Mouse (Mus musculus): ENCODE measurements around the gene Abcc1.

Gene Abcc1

DNA sequence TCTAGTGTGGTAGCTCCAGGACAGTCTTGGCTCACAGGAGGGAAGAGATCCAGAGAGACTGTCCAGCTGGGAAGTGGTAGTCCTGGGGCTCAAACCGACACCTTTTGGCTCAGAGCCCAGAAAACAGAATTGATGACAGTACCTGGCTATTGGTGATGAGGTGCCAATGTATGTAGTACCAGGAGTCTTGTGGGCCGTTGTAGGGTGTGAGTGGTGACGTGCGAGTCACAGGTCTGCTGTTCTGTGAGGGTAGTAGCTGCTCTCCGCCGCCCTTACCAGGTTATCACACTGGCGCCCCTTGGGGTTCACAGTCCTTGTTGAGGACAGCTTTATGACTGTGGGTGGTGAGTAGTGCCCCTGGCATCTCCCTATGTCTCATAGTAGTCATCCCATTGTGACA lies 77.2 kb downstream of the Abcc1 start:
- no peak for DNase-seq (ENCODE audit: low read depth in 1 of 2, low spot score in 2 of 2)

DNA sequence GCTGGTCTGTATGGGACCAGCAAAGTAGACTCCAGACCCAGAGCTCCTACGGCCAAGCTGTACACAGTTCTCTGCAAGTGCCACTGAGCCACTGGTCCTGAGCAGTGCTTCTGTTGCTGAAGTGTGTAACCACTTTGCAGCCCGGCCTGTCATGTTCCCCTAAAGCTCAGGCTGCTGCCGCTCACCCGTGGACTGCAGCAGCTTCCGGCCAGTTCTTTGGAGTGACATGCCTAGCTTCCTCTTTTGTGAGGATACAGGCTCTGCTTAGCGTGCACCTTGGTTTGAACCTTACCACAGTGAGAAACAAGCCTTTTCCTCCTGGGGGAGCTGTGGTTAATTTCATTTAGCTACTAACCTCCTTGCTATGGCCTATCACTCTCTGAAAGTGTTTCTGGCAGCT lies 77.7 kb downstream of the Abcc1 start:
- no peak for DNase-seq (ENCODE audit: low read depth in 1 of 2, low spot score in 2 of 2)

DNA sequence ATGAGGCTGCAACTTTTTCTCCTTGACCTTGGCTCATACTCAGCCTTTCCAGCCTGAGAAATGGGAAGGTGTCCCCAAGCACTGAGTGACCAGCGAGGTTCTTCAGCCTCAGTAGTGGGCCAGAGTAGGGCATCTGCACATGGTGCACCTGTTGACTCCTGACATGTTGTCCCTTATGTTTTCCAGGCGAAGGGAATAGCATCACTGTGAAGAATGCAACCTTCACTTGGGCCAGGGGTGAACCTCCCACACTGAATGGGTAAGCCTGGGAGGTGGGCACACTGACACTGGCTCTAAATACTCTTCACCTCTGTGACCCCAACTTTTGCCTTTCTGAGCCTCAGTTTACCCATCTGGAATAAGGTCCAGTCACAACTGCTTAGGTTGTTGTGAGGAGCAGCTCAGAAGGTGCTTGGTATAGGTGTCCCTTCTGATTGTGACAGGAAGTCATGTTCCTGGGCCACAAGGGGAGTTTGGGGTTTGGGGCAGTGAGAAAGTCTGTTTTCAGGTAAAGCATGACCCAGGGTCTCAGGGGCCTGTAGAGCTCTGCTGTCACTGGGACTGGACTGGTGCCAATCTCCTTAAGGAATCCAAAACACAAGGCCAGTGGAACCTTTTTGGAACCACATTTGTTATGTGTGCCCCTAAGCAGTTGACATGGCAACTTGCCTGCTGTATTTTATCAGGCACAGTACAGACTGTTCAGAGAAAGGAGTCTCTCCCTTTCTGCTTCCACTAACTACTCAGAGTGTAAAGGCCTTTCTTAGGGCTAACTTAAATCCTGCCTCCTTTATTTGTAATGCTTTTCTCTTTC lies 78.7 kb downstream of the Abcc1 start:
- no peak for DNase-seq (ENCODE audit: low read depth in 1 of 2, low spot score in 2 of 2)

DNA sequence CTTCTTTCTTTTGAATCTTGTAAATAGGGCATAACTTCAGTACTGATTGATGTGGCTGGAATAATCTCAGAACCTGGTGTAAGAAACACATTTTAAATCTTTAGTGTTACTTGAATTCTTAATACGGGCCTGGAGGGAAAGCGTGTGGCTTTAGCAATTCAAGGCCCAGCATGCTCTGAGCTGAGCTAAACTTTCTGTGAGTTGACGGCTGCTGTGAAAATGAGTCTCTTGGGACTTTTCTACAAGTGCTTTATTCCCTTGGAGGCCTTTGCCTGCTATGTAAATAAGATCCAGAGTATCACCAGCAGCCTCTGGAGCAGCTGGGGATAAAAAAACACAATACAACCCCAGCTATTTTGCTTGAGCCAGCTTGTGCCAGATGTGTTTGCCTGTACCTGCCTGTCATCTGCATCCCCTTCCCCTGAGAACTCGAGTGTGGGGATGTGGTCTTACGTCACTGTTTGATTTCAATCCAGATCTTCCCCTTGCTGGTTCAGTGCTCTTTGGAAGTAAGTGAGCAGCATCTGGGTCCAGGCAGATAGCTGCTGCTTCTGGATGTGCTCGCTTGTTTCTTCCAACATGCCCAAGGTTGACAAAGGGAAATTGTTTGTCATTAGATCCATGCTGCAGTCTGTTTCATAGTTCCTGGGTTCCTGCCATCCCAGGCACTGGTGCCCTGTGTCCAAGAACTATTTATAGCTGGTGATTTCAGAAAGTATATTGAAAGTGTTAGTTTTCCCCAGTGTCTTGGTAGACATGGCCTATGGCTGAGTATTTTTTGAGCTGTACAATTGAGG lies 82.9 kb downstream of the Abcc1 start:
- DNase-seq (ENCODE audit: low read depth in 1 of 2, low spot score in 2 of 2) = no peak

DNA sequence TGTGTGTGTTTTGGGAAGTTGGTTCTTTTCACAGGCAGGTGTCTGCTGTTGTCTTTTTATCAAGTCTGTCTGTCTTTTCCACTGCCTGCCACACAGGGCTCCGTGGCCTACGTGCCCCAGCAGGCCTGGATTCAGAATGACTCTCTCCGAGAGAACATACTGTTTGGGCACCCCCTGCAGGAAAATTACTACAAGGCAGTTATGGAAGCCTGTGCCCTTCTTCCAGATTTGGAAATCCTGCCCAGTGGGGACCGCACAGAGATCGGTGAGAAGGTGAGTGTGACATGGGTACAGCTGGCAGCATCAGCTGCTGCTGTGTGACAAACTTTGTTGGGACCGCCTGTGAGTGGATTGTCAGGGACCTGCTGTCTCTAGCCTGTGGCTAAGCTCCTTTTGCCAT lies 83.8 kb downstream of the Abcc1 start:
- DNase-seq (ENCODE audit: low read depth in 1 of 2, low spot score in 2 of 2) = no peak

DNA sequence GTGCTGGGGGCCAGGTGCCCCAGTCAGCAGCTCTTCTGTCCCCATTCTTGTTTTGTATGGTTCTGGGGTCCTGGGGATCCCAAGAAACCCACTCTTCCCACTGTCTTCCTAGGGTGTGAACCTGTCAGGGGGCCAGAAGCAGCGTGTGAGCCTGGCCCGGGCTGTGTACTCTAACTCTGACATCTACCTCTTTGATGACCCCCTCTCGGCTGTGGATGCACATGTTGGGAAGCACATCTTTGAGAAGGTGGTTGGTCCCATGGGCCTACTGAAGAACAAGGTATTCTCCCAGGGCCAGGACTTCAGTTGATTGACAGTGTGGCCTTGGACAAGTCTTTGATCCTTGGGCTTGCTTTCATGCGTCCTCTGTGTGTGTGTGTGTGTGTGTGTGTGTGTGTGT lies 86.0 kb downstream of the Abcc1 start:
- no peak for DNase-seq (ENCODE audit: low read depth in 1 of 2, low spot score in 2 of 2)

DNA sequence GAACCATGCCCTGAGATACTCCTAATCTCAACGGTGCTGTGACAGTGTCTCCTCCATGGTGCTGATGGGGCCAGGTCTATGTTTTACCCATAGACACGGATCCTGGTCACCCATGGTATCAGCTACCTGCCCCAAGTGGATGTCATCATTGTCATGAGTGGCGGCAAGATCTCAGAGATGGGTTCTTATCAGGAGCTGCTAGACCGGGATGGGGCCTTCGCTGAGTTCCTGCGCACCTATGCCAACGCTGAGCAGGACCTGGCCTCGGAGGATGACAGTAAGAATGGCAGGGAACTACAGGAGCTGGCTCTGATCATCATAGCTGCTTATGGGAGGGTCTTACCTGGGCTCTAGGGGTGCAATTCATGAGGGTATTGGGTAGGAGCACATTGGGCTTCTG lies 86.9 kb downstream of the Abcc1 start:
- no peak for DNase-seq (ENCODE audit: low read depth in 1 of 2, low spot score in 2 of 2)

DNA sequence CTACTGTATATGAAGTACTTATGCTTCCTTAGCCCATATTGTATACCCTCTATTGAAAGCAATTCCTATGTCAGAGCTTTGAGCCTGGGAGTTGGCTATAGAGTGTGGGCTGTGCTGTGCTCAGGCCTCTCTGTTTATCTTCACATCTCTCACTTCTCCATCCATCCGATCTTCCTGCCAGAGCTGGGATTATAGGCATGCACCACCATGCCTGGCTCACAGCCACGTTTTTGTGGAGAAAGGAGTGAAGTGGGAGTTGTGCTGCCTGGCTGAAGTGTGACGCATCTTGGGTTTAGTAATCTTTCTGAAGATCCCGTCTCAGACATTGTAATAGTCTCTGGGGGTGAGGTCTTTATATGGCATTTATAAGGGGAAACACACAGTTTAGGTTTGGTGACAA lies 88.5 kb downstream of the Abcc1 start:
- DNase-seq (ENCODE audit: low read depth in 1 of 2, low spot score in 2 of 2) = no peak

DNA sequence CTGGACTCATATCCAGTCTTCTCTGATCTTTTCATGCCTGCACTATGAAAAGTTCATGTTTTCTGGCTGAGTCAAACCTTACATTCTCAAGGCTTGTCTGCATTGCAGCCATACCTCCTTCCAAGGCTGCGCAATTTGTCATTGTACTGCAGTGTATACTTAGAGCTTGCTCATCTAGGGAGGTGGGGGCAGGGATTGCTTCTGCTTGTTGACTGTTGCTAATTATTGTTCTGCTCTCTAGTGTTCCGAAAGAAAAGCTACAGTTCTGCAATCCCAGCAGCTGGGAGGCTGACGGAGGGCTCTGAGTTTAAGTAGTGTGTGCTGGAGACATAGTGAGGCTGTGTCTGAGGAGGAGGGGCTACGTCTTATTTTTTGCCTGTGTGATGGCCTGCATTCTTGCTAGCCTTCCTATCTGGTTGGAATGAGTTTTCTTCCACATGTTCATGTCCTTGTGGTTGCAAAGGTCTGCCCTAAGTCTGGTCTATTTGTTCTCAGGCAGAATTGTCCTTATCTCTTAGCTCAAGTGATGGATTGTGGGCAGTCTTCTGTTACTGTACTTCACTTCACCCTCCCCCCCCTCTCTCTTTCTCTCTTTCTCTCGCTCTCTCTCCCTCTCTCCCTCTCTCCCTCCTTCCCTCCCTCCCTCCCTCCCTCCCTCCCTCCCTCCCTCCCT lies 90.2 kb downstream of the Abcc1 start:
- DNase-seq (ENCODE audit: low read depth in 1 of 2, low spot score in 2 of 2) = no peak

DNA sequence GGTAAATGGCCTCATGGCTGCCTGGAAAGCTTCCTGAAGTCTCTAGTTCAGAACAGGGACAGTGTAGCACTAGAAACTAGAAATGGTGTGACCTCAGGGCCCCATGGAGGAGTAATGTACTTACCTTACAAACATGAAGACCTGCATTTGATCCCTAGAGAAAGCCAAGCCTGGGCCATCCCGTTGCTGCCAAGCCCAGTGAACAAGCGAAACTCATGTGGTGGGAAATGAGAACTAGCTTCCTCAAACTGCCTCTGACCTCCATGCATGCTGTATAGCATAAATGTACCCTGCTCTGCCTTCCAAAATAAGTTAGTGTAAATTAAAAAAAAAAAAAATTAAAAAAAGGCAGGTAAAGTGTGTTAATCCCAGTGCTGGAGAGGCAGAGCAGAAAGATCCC lies 101.2 kb downstream of the Abcc1 start:
- DNase-seq (ENCODE audit: low read depth in 1 of 2, low spot score in 2 of 2) = no peak

DNA sequence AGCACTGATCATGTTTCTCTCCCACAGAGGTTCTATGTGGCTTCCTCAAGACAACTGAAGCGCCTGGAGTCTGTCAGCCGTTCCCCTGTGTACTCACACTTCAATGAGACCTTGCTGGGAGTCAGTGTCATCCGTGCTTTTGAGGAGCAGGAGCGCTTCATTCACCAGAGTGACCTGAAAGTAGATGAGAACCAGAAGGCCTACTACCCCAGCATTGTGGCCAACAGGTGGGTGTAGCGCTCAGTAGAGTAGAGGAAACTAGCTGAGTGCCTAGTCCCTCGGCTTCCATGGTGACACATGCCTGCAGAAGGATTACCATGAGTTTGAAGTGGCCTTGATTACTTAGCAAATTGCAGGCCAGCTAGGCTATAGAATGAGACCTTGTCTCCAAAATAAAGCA lies 103.7 kb downstream of the Abcc1 start:
- DNase-seq (ENCODE audit: low read depth in 1 of 2, low spot score in 2 of 2) = no peak

DNA sequence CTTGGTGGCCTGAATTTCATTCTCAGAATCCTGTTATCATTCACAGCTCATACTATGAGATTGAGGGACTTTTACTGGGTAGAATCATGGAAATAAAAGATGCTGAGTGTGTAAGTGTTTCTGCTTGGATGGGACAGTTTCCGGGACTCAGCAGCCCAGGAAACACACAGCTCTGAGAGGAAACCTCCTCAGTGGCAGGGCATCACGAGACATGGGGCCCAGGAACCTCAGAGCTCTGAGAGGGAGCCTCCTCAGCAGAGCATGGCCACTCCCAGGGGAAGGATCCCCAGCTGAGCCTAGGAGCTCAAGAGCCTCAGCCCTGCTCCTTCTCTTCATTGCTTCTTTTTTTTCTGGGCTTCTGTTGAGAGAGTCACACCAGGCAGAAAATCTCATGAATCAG lies 107.0 kb downstream of the Abcc1 start:
- no peak for DNase-seq (ENCODE audit: low read depth in 1 of 2, low spot score in 2 of 2)

DNA sequence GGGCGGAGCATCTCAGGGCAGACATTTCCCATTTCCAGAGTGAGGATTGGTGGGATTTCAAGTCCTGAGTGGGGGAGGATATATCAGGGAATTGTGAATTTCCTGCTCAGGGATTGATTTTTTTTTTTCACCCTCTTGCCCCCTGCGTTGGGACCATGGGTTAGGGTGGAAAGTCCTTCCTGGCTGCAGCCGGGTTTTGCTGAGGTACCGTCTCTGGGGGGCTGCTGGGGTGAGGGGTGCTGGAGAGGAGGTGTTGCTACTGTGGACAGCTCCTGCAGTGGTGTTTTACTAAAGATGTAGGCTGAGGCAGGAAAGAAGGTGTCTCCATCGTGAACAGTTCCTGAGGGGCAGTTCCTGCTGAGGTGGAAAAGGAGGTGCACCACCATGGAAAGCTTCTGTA lies 107.5 kb downstream of the Abcc1 start:
- no peak for DNase-seq (ENCODE audit: low read depth in 1 of 2, low spot score in 2 of 2)

DNA sequence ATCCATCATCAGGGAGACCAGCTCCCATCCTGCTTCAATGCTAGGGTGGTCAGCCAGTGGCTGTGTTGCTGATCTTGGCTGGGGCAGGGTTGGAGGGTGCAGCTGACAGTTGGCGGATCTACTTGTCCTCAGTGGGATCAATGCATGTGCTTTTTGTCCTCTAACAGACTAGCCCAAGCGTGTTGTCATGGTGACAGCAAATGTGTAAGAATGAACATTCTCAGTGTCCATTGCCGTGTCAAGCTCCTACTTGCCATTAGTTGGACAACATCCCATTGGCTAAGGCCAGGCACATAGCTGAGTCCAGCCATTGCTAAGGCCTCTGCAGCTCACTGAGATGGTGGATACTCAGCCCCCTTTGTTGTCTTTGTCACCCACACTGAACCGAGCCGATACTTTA lies 110.8 kb downstream of the Abcc1 start:
- DNase-seq (ENCODE audit: low read depth in 1 of 2, low spot score in 2 of 2) = no peak

DNA sequence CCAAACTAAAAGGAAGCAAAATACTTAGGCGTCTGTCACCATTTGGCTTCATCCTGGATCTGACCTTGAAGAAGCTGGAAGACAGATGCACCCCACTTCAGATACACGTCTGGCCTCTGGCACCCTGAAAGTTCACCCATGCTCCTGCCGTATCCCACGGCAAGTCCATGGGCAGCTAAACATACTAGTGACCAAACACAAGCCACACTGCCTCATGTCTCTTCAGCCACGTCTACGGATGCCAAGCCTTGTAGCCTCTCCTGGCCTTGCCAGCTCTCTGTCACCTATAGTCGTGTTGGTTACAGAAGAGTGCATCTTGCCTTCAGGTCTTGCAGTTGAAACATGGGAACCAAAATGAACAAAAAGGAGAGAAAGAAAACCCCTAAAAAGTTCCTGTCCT lies 112.3 kb downstream of the Abcc1 start:
- DNase-seq (ENCODE audit: low read depth in 1 of 2, low spot score in 2 of 2) = no peak

DNA sequence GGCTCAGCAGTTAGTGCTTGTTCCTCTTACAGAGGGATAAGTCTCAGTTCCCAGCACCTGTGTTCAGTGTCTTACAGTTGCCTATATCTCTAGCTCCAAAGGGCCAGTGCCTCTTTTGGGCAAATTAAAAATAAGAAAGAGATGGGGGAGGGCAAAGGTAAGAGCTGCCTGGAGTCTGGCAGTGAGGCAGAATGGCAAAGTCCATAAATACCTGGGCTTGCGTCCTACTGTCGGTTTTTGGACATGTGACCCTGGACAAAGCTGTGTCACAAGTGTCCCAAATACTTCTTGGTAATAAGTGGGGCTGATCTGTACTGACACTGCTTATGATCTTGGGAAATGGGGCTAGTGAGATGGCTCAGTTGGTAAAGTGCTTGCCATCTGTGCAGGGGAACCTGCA lies 113.6 kb downstream of the Abcc1 start:
- DNase-seq (ENCODE audit: low read depth in 1 of 2, low spot score in 2 of 2) = no peak

DNA sequence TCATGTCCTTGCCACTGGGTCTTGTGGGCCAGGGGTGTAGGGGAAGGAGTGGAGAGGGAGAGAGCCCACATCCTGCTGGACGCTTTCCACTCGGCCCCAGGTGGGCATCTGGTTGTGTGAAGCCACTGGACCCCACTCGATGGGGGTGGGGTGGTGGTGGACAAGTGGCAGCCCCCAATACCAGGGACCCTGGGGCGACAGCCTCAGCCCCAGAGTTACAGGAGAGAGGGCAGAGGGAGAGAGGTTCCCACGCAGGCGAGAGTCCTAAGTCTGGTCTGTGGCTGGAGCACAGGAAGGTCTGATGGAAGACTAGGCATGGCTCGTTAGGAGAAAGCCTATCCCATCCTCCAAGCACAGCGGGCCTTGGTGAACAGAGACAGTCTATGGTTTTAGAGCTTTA lies 114.7 kb downstream of the Abcc1 start:
- DNase-seq (ENCODE audit: low read depth in 1 of 2, low spot score in 2 of 2) = no peak

DNA sequence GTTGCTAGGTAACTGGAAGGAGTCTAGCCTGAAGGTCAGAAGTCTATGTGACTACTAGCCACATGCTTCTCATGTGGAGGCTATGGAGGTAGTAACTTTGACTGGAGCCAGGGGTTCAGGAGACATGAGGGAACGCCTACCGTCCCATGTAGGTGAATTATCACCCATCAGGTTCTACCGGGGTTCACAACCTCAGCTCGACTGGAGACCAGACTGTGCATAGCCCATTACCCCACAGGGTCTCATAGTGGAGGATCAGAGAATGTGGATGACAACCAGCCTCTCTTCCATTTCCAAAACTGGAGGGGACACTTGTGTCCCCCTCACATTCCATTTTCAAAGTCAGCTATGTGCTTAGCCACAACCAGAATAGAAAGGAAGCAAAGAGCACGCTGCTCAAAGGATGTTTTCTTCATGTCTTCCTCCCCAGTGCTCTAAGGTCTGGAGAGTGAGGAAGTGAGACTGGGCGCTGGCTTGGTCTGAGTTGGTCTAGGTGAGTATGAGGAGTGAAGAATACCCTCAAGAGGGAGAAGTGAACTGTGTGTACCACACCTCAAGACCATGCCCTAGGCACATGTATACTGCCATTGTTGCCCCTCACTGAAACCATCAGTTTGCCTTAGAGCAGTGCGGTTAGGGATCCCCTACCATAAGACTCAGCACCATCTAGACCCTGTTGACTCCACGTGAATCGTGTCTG lies 115.5 kb downstream of the Abcc1 start:
- DNase-seq (ENCODE audit: low read depth in 1 of 2, low spot score in 2 of 2) = no peak

DNA sequence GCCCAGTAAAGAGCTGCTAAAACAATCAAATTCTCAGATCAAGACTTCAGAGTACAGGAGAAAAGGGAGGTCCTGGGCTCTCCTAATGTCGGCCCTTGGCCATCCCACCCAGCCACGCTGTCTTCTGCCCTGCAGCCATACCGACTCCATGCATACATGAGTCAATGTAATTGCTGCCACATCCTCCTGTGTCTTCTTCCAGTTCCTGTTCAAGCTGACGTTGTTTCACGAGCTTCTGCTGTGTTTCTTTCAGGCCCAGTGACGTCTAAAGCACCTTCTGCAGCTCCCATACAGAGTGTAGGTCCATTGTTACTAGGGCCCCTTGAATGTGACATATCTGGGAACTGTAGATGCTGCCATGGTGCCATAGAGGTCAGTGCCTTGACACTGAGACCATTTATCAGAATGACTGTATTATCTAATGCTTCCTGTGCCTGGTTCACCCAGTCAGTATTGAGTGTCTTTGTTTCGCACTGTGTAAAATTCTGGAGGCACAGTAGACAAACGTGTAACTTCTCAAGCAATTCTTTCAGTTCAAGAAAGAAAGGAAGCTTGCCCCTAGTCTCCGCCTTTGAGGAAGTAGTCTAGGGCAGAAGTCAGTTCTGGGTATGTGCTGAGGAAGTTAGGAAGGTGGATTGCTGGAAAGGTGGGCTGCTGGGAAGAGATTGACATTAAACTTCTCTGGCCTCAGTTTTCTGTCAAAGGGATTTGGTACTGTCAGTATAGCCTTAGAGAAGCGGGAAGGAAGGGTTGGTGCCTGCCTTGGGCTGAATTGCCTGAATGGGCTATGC lies 116.3 kb downstream of the Abcc1 start:
- DNase-seq (ENCODE audit: low read depth in 1 of 2, low spot score in 2 of 2) = no peak

DNA sequence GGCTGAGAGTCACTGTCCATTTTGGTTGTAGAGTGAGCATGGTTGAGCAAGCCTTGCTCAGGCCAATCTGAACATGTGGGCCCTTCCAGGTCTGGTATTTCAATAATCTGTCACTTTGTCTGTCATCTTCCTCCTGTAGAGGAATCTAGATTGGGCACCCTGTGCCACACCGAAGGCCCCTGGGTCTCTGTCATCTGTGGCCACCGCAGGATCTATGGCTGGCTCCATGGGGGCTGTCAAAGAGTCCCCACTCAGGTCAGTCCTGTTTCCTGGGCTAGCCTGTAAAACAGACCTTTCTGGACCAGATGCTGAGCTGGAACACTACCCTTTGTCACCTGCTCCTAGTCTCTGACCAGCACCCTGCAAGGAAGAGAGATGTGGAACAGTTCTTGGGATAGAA lies 118.3 kb downstream of the Abcc1 start:
- no peak for DNase-seq (ENCODE audit: low read depth in 1 of 2, low spot score in 2 of 2)

DNA sequence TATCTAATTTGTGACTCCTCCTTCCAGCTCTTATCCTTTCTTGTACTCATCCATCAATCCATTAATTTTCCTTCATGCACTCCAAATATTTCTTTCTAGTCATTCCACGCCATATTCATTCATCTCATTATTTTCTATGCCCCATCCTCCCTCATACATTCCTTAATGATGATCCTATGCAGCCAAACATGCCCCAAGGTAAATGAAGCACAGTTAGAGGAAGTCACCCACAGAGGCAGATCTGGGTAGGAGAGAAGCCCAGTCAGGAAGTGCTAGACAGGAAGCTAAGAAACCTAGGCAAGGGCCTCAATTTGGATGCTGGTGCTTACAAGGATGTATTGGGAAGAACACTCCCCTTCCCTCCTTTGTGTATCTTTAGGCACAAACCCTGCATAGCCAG lies 121.9 kb downstream of the Abcc1 start:
- no peak for DNase-seq (ENCODE audit: low read depth in 1 of 2, low spot score in 2 of 2)
